In the genomic region with DNA sequence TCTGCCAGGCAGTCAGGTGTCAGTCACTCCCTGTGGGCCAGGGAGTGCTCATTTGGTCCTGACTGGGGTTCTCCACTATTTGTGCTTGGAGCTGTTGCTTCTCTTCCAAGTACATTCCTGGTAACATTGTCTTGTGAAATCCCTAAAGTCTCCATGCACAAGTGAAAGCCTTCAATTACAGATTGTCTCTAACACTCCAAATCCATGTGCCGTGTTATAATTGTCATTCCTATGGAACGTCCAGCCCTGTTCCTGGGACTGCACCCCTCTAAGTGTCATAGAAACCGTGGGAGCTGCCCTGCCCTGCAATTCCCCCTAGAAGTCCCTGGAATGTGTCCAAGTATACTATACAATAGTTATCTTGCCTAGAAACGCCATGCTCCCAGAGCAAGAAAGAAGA, we compare ENCODE assay signal across 23 mouse cellular contexts.
DNase-seq lines count a peak whose midpoint lies in the region; ATAC-seq and TF ChIP-seq lines count a peak whose summit lies in the region.
"Had no signal": no experiment of that assay in that cellular context is flagged by ENCODE, and none has a peak within 500 bp of the region (broad histone marks: within the 10 kb centered on the region; RNA-seq: fewer than 3 reads in every experiment).

No protein-coding gene starts in this region.

- 46% methylated on average over 4 of the region's 4 CpGs for WGBS in embryonic facial prominence, embryonic 14.5 days
- 81% methylated on average over 4 of the region's 4 CpGs for WGBS in embryonic facial prominence, embryonic 10.5 days
- WGBS in hindbrain, embryonic 14.5 days: 32% methylated on average over 4 of the region's 4 CpGs
- WGBS in hindbrain, embryonic 12.5 days: 42% methylated on average over 4 of the region's 4 CpGs
- 19% methylated on average over 4 of the region's 4 CpGs for WGBS in lung, postnatal 0 days
- WGBS in forebrain, embryonic 14.5 days: 10% methylated on average over 4 of the region's 4 CpGs

- H3K36me3 ChIP-seq in embryonic facial prominence, embryonic 14.5 days (ENCODE audit: control insufficient read depth, insufficient read depth, low read length): no peaks in the 10 kb centered on the region
- no peaks in the 10 kb centered on the region for H3K36me3 ChIP-seq in embryonic facial prominence, embryonic 10.5 days (replicated peaks)
- no peaks in the 10 kb centered on the region for H3K36me3 ChIP-seq in hindbrain, embryonic 14.5 days (replicated peaks; ENCODE audit: control insufficient read depth, insufficient read depth)
- no peaks in the 10 kb centered on the region for H3K36me3 ChIP-seq in hindbrain, embryonic 12.5 days
- no peaks in the 10 kb centered on the region for H3K36me3 ChIP-seq in lung, postnatal 0 days (ENCODE audit: insufficient read depth, low read length)
- H3K36me3 ChIP-seq in forebrain, embryonic 14.5 days (ENCODE audit: control insufficient read depth, insufficient read depth, low read length): no peaks in the 10 kb centered on the region
- H3K36me3 ChIP-seq: embryonic facial prominence, embryonic 15.5 days; heart, embryonic 13.5 days had no signal

- H3K9ac ChIP-seq in embryonic facial prominence, embryonic 14.5 days (ENCODE audit: low read depth, low read length): no peak overlapping the region
- no peak overlapping the region for H3K9ac ChIP-seq in hindbrain, embryonic 14.5 days
- no peak overlapping the region for H3K9ac ChIP-seq in hindbrain, embryonic 12.5 days
- no peak overlapping the region for H3K9ac ChIP-seq in lung, postnatal 0 days (replicated peaks; ENCODE audit: low read depth)
- no peak overlapping the region for H3K9ac ChIP-seq in forebrain, embryonic 14.5 days (ENCODE audit: low read length)
- H3K9ac ChIP-seq: embryonic facial prominence, embryonic 15.5 days; heart, embryonic 13.5 days had no signal

- intact Hi-C loops in gastrocnemius, adult 2 months (cut with DNase I): no loop called here

- peak; percentile 64 for ATAC-seq in embryonic facial prominence, embryonic 14.5 days (ENCODE audit: low read depth)
- ATAC-seq in hindbrain, embryonic 14.5 days (ENCODE audit: low FRiP score): no peak
- ATAC-seq in hindbrain, embryonic 12.5 days (ENCODE audit: low FRiP score): no peak
- ATAC-seq in lung, postnatal 0 days: peak; percentile 47
- no peak for ATAC-seq in forebrain, embryonic 14.5 days
- ATAC-seq: hindbrain, embryonic 16.5 days; intestine, postnatal 0 days had no signal

- H3K4me1 ChIP-seq in embryonic facial prominence, embryonic 14.5 days (ENCODE audit: control insufficient read depth, insufficient read depth, low read length): peaks cover 10% of the 10 kb centered on the region; the same call in 1 of the 2 replicates
- H3K4me1 ChIP-seq in embryonic facial prominence, embryonic 10.5 days: peaks cover 24% of the 10 kb centered on the region
- peaks cover 28% of the 10 kb centered on the region for H3K4me1 ChIP-seq in hindbrain, embryonic 14.5 days (replicated peaks; ENCODE audit: control insufficient read depth, insufficient read depth, low read length)
- peaks cover 24% of the 10 kb centered on the region for H3K4me1 ChIP-seq in hindbrain, embryonic 12.5 days
- no peaks in the 10 kb centered on the region for H3K4me1 ChIP-seq in lung, postnatal 0 days (ENCODE audit: insufficient read depth, low read depth, low read length)
- peaks cover 28% of the 10 kb centered on the region for H3K4me1 ChIP-seq in forebrain, embryonic 14.5 days (ENCODE audit: control insufficient read depth, insufficient read depth, low read length)

- no peak overlapping the region for H3K4me3 ChIP-seq in embryonic facial prominence, embryonic 14.5 days (ENCODE audit: low read depth, low read length)
- H3K4me3 ChIP-seq in embryonic facial prominence, embryonic 10.5 days: no peak overlapping the region
- no peak overlapping the region for H3K4me3 ChIP-seq in hindbrain, embryonic 14.5 days (replicated peaks; ENCODE audit: low read length)
- no peak overlapping the region for H3K4me3 ChIP-seq in hindbrain, embryonic 12.5 days
- H3K4me3 ChIP-seq in lung, postnatal 0 days (ENCODE audit: low read depth, low read length): no peak overlapping the region
- H3K4me3 ChIP-seq in forebrain, embryonic 14.5 days (ENCODE audit: low read depth, low read length): no peak overlapping the region
- H3K4me3 ChIP-seq in gastrocnemius, adult 2 months: no peak overlapping the region
- H3K4me3 ChIP-seq: embryonic facial prominence, embryonic 15.5 days; heart, adult 2 months; heart, embryonic 13.5 days had no signal

- peak; percentile 56 for DNase-seq in embryonic facial prominence, embryonic 14.5 days (ENCODE audit: low spot score)
- DNase-seq in embryonic facial prominence, embryonic 10.5 days (ENCODE audit: low spot score): no peak
- DNase-seq in hindbrain, embryonic 14.5 days (ENCODE audit: low spot score): peak; percentile 30
- peak; percentile 74 for DNase-seq in lung, postnatal 0 days (ENCODE audit: low spot score)
- DNase-seq in lung, postnatal 25 days (ENCODE audit: low spot score): no peak
- DNase-seq in forebrain, embryonic 14.5 days (ENCODE audit: low spot score): peak; percentile 48
- DNase-seq in gastrocnemius, adult 2 months: no peak
- DNase-seq: adrenal gland, postnatal 14 days; cerebellum, adult 8-10 months; cerebellum, postnatal 36 days; gastrocnemius, postnatal 25 days; heart, adult 2 months; heart, postnatal 14 days; kidney, postnatal 4 days; liver; right cerebral cortex, postnatal 14 days; thymus, postnatal 14 days had no signal

- no peaks in the 10 kb centered on the region for H3K9me3 ChIP-seq in embryonic facial prominence, embryonic 14.5 days (ENCODE audit: control insufficient read depth, low read length)
- H3K9me3 ChIP-seq in embryonic facial prominence, embryonic 10.5 days: 0 out of 2 replicates have a peak, but pooled peaks cover 6% of the 10 kb centered on the region
- H3K9me3 ChIP-seq in hindbrain, embryonic 14.5 days (ENCODE audit: control insufficient read depth, low read length): no peaks in the 10 kb centered on the region
- no peaks in the 10 kb centered on the region for H3K9me3 ChIP-seq in hindbrain, embryonic 12.5 days (replicated peaks)
- no peaks in the 10 kb centered on the region for H3K9me3 ChIP-seq in lung, postnatal 0 days (ENCODE audit: low read length)
- no peaks in the 10 kb centered on the region for H3K9me3 ChIP-seq in forebrain, embryonic 14.5 days (replicated peaks; ENCODE audit: control insufficient read depth, low read length)
- H3K9me3 ChIP-seq: embryonic facial prominence, embryonic 15.5 days had no signal

- no peak overlapping the region for H3K27ac ChIP-seq in embryonic facial prominence, embryonic 14.5 days (replicated peaks; ENCODE audit: low read depth, low read length)
- H3K27ac ChIP-seq in embryonic facial prominence, embryonic 10.5 days (replicated peaks): no peak overlapping the region
- no peak overlapping the region for H3K27ac ChIP-seq in hindbrain, embryonic 14.5 days
- no peak overlapping the region for H3K27ac ChIP-seq in hindbrain, embryonic 12.5 days
- no peak overlapping the region for H3K27ac ChIP-seq in lung, postnatal 0 days (ENCODE audit: low read length)
- no peak overlapping the region for H3K27ac ChIP-seq in forebrain, embryonic 14.5 days (ENCODE audit: low read depth, low read length)
- H3K27ac ChIP-seq in gastrocnemius, adult 2 months: no peak overlapping the region
- H3K27ac ChIP-seq: embryonic facial prominence, embryonic 15.5 days; heart, adult 2 months; heart, embryonic 13.5 days; macrophage had no signal

- TF ChIP-seq EP300 in lung, postnatal 0 days (IDR thresholded peaks at IDR 0.05): no peak

- H3K27me3 ChIP-seq in embryonic facial prominence, embryonic 14.5 days (replicated peaks; ENCODE audit: control insufficient read depth, insufficient read depth, low read length): no peaks in the 10 kb centered on the region
- H3K27me3 ChIP-seq in embryonic facial prominence, embryonic 10.5 days (replicated peaks; ENCODE audit: low read depth, poor library complexity, severe bottlenecking): no peaks in the 10 kb centered on the region
- no peaks in the 10 kb centered on the region for H3K27me3 ChIP-seq in hindbrain, embryonic 14.5 days (ENCODE audit: control insufficient read depth, insufficient read depth, low read length)
- H3K27me3 ChIP-seq in hindbrain, embryonic 12.5 days: no peaks in the 10 kb centered on the region
- H3K27me3 ChIP-seq in lung, postnatal 0 days (replicated peaks; ENCODE audit: insufficient read depth, low read length): no peaks in the 10 kb centered on the region
- H3K27me3 ChIP-seq in forebrain, embryonic 14.5 days (replicated peaks; ENCODE audit: control insufficient read depth, insufficient read depth, low read length): no peaks in the 10 kb centered on the region
- H3K27me3 ChIP-seq: embryonic facial prominence, embryonic 15.5 days; heart, embryonic 13.5 days had no signal

- TF ChIP-seq CTCF in lung, postnatal 0 days (IDR thresholded peaks at IDR 0.05): peak; percentile 14; the same call in 1 of the 2 replicates
- no peak for TF ChIP-seq CTCF in gastrocnemius, adult 2 months (IDR thresholded peaks at IDR 0.05)

- no peak overlapping the region for H3K4me2 ChIP-seq in embryonic facial prominence, embryonic 14.5 days (ENCODE audit: low read depth, low read length)
- H3K4me2 ChIP-seq in hindbrain, embryonic 14.5 days (replicated peaks): no peak overlapping the region
- no peak overlapping the region for H3K4me2 ChIP-seq in hindbrain, embryonic 12.5 days (replicated peaks)
- no peak overlapping the region for H3K4me2 ChIP-seq in lung, postnatal 0 days (replicated peaks; ENCODE audit: low read depth, low read length)
- H3K4me2 ChIP-seq in forebrain, embryonic 14.5 days (ENCODE audit: low read length): no peak overlapping the region
- H3K4me2 ChIP-seq: embryonic facial prominence, embryonic 15.5 days; heart, embryonic 13.5 days had no signal

Comparison
In these comparisons a context has a peak if more than half of its experiments do, and no peak if none do; other contexts are left out.
1. DNase-seq: peak in embryonic facial prominence, embryonic 14.5 days (single experiment), hindbrain, embryonic 14.5 days (single experiment), lung, postnatal 0 days (single experiment) and forebrain, embryonic 14.5 days (single experiment); none in embryonic facial prominence, embryonic 10.5 days (single experiment), lung, postnatal 25 days (single experiment) and gastrocnemius, adult 2 months (single experiment).
2. ATAC-seq: peak in embryonic facial prominence, embryonic 14.5 days (single experiment) and lung, postnatal 0 days (single experiment); none in hindbrain, embryonic 14.5 days (single experiment), hindbrain, embryonic 12.5 days (single experiment) and forebrain, embryonic 14.5 days (single experiment).